Mouse (Mus musculus) limb, embryonic 10.5 days (tissue): ENCODE measurements around the gene Gins2. TPM values are rescaled to one million over a fixed set of nuclear protein-coding genes. Genes with fewer than 3 reads are reported as not detected.

Experiments
- DNase-seq: peaks from one replicate; pipeline ENCODE4 v3.0.0-alpha.2; 2017; ENCODE audit warnings: low spot score
- H3K27ac ChIP-seq: fragments of 300-500 bp; sonication (generic); 2 replicates; pipeline ENCODE4 v1.5.1; 2016; ENCODE audit warnings: mild to moderate bottlenecking
- H3K27me3 ChIP-seq: fragments of 300-500 bp; sonication (generic); 2 replicates; pipeline ENCODE4 v1.6.1; 2016; ENCODE audit warnings: low read depth, mild to moderate bottlenecking; ENCODE audit not compliant: poor library complexity, severe bottlenecking
- H3K36me3 ChIP-seq: fragments of 300-500 bp; sonication (generic); 2 replicates; pipeline ENCODE4 v1.6.1; 2016; ENCODE audit warnings: mild to moderate bottlenecking, moderate library complexity
- H3K4me1 ChIP-seq: fragments of 300-500 bp; sonication (generic); 2 replicates; pipeline ENCODE4 v1.6.1; 2016
- H3K4me3 ChIP-seq: fragments of 300-500 bp; sonication (generic); 2 replicates; pipeline ENCODE4 v1.5.1; 2016; ENCODE audit warnings: mild to moderate bottlenecking, moderate library complexity
- H3K9me3 ChIP-seq: fragments of 300-500 bp; sonication (generic); replicated peaks from 2 replicates; pipeline ENCODE4 v1.6.1; 2016; ENCODE audit warnings: mild to moderate bottlenecking
- WGBS: fragments of 180-500 bp; shearing (Covaris S2); methylation state at CpG from one replicate; pipeline ENCODE4 v1.1.7; 2016; 5-methylcytosine and 5-hydroxymethylcytosine counted together
- polyA plus RNA-seq: library from polyadenylated mRNA; unstranded; fragments of >200 nt; fragmentation: Nextera tagmentation; extraction: Ambion mirVana; gene quantifications from 2 replicates; pipeline ENCODE4 v1.2.1, GENCODE M21; 2016

The Gins2 gene
- polyA plus RNA-seq, 1 experiment from 2014 or later: 153 TPM

GRCm38 (mm10) chr8:120548313-120548761, 40.8 kb downstream of the Gins2 start:
- 37% methylated on average over 16 of the region's 16 CpGs for WGBS
- Histone ChIP-seq H3K4me3 (no peak overlapping the region), H3K9me3 (no peaks in the 10 kb centered on the region), H3K27me3 (no peaks in the 10 kb centered on the region), H3K27ac (0 out of 2 replicates have a peak overlapping the region, but pooled peaks have one; percentile 40), H3K36me3 (peaks cover 5% of the 10 kb centered on the region; the same call in 1 of the 2 replicates), H3K4me1 (peaks cover 93% of the 10 kb centered on the region)
- no peak for DNase-seq

GRCm38 (mm10) chr8:120547562-120547961, 41.5 kb downstream of the Gins2 start:
- Histone ChIP-seq H3K4me1 (peaks cover 93% of the 10 kb centered on the region), H3K9me3 (no peaks in the 10 kb centered on the region), H3K27ac (peak overlapping the region; percentile 17; the same call in 1 of the 2 replicates), H3K4me3 (no peak overlapping the region), H3K36me3 (no peaks in the 10 kb centered on the region), H3K27me3 (no peaks in the 10 kb centered on the region)
- no peak for DNase-seq
- WGBS: 67% methylated on average over 9 of the region's 9 CpGs

- Histone ChIP-seq H3K9me3 (no peaks in the 10 kb centered on the region), H3K36me3 (no peaks in the 10 kb centered on the region), H3K27ac (no peak overlapping the region), H3K4me1 (peaks cover 88% of the 10 kb centered on the region), H3K27me3 (no peaks in the 10 kb centered on the region), H3K4me3 (no peak overlapping the region)
- WGBS: 87% methylated on average over 5 of the region's 5 CpGs
- no peak for DNase-seq
Observed at GRCm38 (mm10) chr8:120544155-120544554, 44.9 kb downstream of the Gins2 start.

- H3K36me3 ChIP-seq: no peaks in the 10 kb centered on the region
- WGBS: 74% methylated on average over 8 of the region's 8 CpGs
- H3K27me3 ChIP-seq: no peaks in the 10 kb centered on the region
- H3K9me3 ChIP-seq: no peaks in the 10 kb centered on the region
- peak overlapping the region; percentile 64; the same call in 1 of the 2 replicates for H3K27ac ChIP-seq
- H3K4me1 ChIP-seq: peaks cover 88% of the 10 kb centered on the region
- DNase-seq: no peak
- no peak overlapping the region for H3K4me3 ChIP-seq
Observed at GRCm38 (mm10) chr8:120543416-120544055, 45.6 kb downstream of the Gins2 start.

- 37% methylated on average over 13 of the region's 13 CpGs for WGBS
- Histone ChIP-seq H3K9me3 (no peaks in the 10 kb centered on the region), H3K27me3 (no peaks in the 10 kb centered on the region), H3K4me3 (peak overlapping the region; percentile 24; the same call in 1 of the 2 replicates), H3K27ac (peak overlapping the region; percentile 64), H3K4me1 (peaks cover 88% of the 10 kb centered on the region), H3K36me3 (no peaks in the 10 kb centered on the region)
- no peak for DNase-seq
Observed at GRCm38 (mm10) chr8:120542995-120543394, 46.1 kb downstream of the Gins2 start.

- Histone ChIP-seq H3K4me3 (peak overlapping the region; percentile 77), H3K4me1 (peaks cover 89% of the 10 kb centered on the region), H3K27me3 (0 out of 2 replicates have a peak, but pooled peaks cover 8% of the 10 kb centered on the region), H3K9me3 (no peaks in the 10 kb centered on the region), H3K36me3 (no peaks in the 10 kb centered on the region), H3K27ac (peak overlapping the region; percentile 90)
- WGBS: 18% methylated on average over 23 of the region's 23 CpGs
- DNase-seq: no peak
Observed at GRCm38 (mm10) chr8:120539775-120540625, 49.1 kb downstream of the Gins2 start.

- Histone ChIP-seq H3K27me3 (peaks cover 11% of the 10 kb centered on the region), H3K36me3 (no peaks in the 10 kb centered on the region), H3K9me3 (no peaks in the 10 kb centered on the region), H3K4me3 (peak overlapping the region; percentile 77), H3K27ac (peak overlapping the region; percentile 90), H3K4me1 (peaks cover 95% of the 10 kb centered on the region)
- no peak for DNase-seq
- 28% methylated on average over 6 of the region's 6 CpGs for WGBS
Observed at GRCm38 (mm10) chr8:120539381-120539774, 49.7 kb downstream of the Gins2 start.

- Histone ChIP-seq H3K27me3 (peaks cover 19% of the 10 kb centered on the region), H3K4me3 (peak overlapping the region; percentile 77), H3K36me3 (no peaks in the 10 kb centered on the region), H3K4me1 (peaks cover 96% of the 10 kb centered on the region), H3K27ac (peak overlapping the region; percentile 90), H3K9me3 (no peaks in the 10 kb centered on the region)
- peak; percentile 85 for DNase-seq
- WGBS: 1% methylated on average over 37 of the region's 37 CpGs
Observed at GRCm38 (mm10) chr8:120538397-120539240, 50.5 kb downstream of the Gins2 start.

GRCm38 (mm10) chr8:120537818-120538396, 51.2 kb downstream of the Gins2 start:
- Histone ChIP-seq H3K27ac (peak overlapping the region; percentile 90), H3K4me3 (peak overlapping the region; percentile 77), H3K4me1 (peaks cover 96% of the 10 kb centered on the region), H3K9me3 (no peaks in the 10 kb centered on the region), H3K36me3 (no peaks in the 10 kb centered on the region), H3K27me3 (peaks cover 21% of the 10 kb centered on the region)
- DNase-seq: peak; percentile 83
- WGBS: under 1% methylated on average over 46 of the region's 46 CpGs

- WGBS: under 1% methylated on average over 79 of the region's 79 CpGs
- peak; percentile 89 for DNase-seq
- Histone ChIP-seq H3K27me3 (peaks cover 21% of the 10 kb centered on the region), H3K4me1 (peaks cover 96% of the 10 kb centered on the region), H3K27ac (peak overlapping the region; percentile 90), H3K4me3 (peak overlapping the region; percentile 77), H3K9me3 (no peaks in the 10 kb centered on the region), H3K36me3 (no peaks in the 10 kb centered on the region)
Observed at GRCm38 (mm10) chr8:120537207-120537817, 51.8 kb downstream of the Gins2 start.

- H3K9me3 ChIP-seq: no peaks in the 10 kb centered on the region
- H3K27me3 ChIP-seq: peaks cover 21% of the 10 kb centered on the region
- WGBS: under 1% methylated on average over 61 of the region's 61 CpGs
- H3K4me3 ChIP-seq: peak overlapping the region; percentile 77
- peak; percentile 68 for DNase-seq
- H3K36me3 ChIP-seq: no peaks in the 10 kb centered on the region
- peak overlapping the region; percentile 90 for H3K27ac ChIP-seq
- H3K4me1 ChIP-seq: peaks cover 97% of the 10 kb centered on the region
Observed at GRCm38 (mm10) chr8:120536306-120537206, 52.5 kb downstream of the Gins2 start.
